16 mouse cellular contexts compared by ENCODE assay signal in genomic region chr11:86500795-86501194, GRCm38 (mm10).
"Had no signal": no experiment of that assay in that cellular context is flagged by ENCODE, and none has a peak within 500 bp of the region (broad histone marks: within the 10 kb centered on the region; RNA-seq: fewer than 3 reads in every experiment).

No protein-coding gene starts in this region.

- H3K4me2 ChIP-seq: liver, embryonic 13.5 days; midbrain, embryonic 12.5 days; neural tube, embryonic 13.5 days had no signal

- ATAC-seq: midbrain, embryonic 16.5 days had no signal

- H3K9me3 ChIP-seq: liver, embryonic 13.5 days; midbrain, embryonic 12.5 days; neural tube, embryonic 13.5 days had no signal

- H3K4me1 ChIP-seq: liver, embryonic 13.5 days; midbrain, embryonic 12.5 days; neural tube, embryonic 13.5 days had no signal

- H3K4me3 ChIP-seq: left cerebral cortex, adult 2 months; liver, embryonic 13.5 days; midbrain, embryonic 12.5 days; myocyte; neural tube, embryonic 13.5 days had no signal

- H3K9ac ChIP-seq: liver, embryonic 13.5 days; midbrain, embryonic 12.5 days; neural tube, embryonic 13.5 days had no signal

- H3K27ac ChIP-seq: kidney, postnatal 0 days; left cerebral cortex, adult 2 months; liver, embryonic 13.5 days; midbrain, embryonic 12.5 days; neural tube, embryonic 13.5 days; stomach, postnatal 0 days had no signal

- DNase-seq: kidney, postnatal 36 days; layer of hippocampus, postnatal 36 days; liver, embryonic 13.5 days; lung, adult 2 months; lung, postnatal 14 days; lung, postnatal 4 days; thymus, adult 2 months; thymus, postnatal 14 days; thymus, postnatal 4 days had no signal

- H3K27me3 ChIP-seq: liver, embryonic 13.5 days; midbrain, embryonic 12.5 days; neural tube, embryonic 13.5 days had no signal
